Mouse (Mus musculus) embryonic facial prominence, embryonic 11.5 days (tissue): ENCODE results near the gene Scaf8. TPM values are rescaled to one million over a fixed set of nuclear protein-coding genes. Genes with fewer than 3 reads are reported as not detected.

Experiments
- ATAC-seq: fragments of 200-750 bp; cut with Nextera tagmentation; replicated peaks from 2 replicates; pipeline ENCODE4 v1.8.0; 2017; ENCODE audit warnings: low read depth; ENCODE audit not compliant: insufficient number of reproducible peaks, low FRiP score, low TSS enrichment
- DNase-seq: peaks from one replicate; pipeline ENCODE4 v3.0.0-alpha.2; 2015; ENCODE audit warnings: low spot score
- H3K27ac ChIP-seq: fragments of 300-500 bp; sonication (generic); replicated peaks from 2 replicates; pipeline ENCODE4 v1.5.1; 2014; ENCODE audit warnings: mild to moderate bottlenecking, low read depth, low read length, control low read depth
- H3K27me3 ChIP-seq: fragments of 300-500 bp; sonication (generic); 2 replicates; pipeline ENCODE4 v1.6.1; 2014; ENCODE audit warnings: mild to moderate bottlenecking, low read length, moderate library complexity, mixed read lengths; ENCODE audit not compliant: control insufficient read depth, insufficient read depth
- H3K36me3 ChIP-seq: fragments of 300-500 bp; sonication (generic); replicated peaks from 2 replicates; pipeline ENCODE4 v1.6.1; 2014; ENCODE audit warnings: low read depth, mild to moderate bottlenecking, low read length, moderate library complexity, mixed read lengths; ENCODE audit not compliant: control insufficient read depth, insufficient read depth
- H3K4me1 ChIP-seq: fragments of 300-500 bp; sonication (generic); 2 replicates; pipeline ENCODE4 v1.6.1; 2014; ENCODE audit warnings: low read length, mixed read lengths; ENCODE audit not compliant: control insufficient read depth, insufficient read depth
- H3K4me2 ChIP-seq: fragments of 300-500 bp; sonication (generic); 2 replicates; pipeline ENCODE4 v1.6.1; 2014; ENCODE audit warnings: low read depth, mild to moderate bottlenecking, control low read depth, low read length, moderate library complexity
- H3K4me3 ChIP-seq: fragments of 300-500 bp; sonication (generic); 2 replicates; pipeline ENCODE4 v1.5.1; 2014; ENCODE audit warnings: low read depth, low read length, control low read depth
- H3K9ac ChIP-seq: fragments of 300-500 bp; sonication (generic); replicated peaks from 2 replicates; pipeline ENCODE4 v1.6.1; 2014; ENCODE audit warnings: mild to moderate bottlenecking, control low read depth, low read length
- H3K9me3 ChIP-seq: fragments of 300-500 bp; sonication (generic); replicated peaks from 2 replicates; pipeline ENCODE4 v1.6.1; 2016; ENCODE audit warnings: mild to moderate bottlenecking, low read length, inconsistent platforms, mixed read lengths; ENCODE audit not compliant: control insufficient read depth
- WGBS: fragments of 180-500 bp; shearing (Covaris S2); extraction: QIAGEN DNeasy Blood & Tissue Kit; methylation state at CpG from one replicate; pipeline ENCODE4 v1.1.7; 2014; 5-methylcytosine and 5-hydroxymethylcytosine counted together
- polyA plus RNA-seq: library from polyadenylated mRNA; unstranded; fragments of >200 nt; fragmentation: Nextera tagmentation; extraction: Ambion mirVana; gene quantifications from 2 replicates; pipeline ENCODE4 v1.2.1, GENCODE M21; 2014

Gene Scaf8
- polyA plus RNA-seq, 1 experiment from 2014 or later = 28.5 TPM

- ATAC-seq (no peak), DNase-seq (no peak)
- Histone ChIP-seq H3K4me2 (no peak overlapping the region), H3K27me3 (no peaks in the 10 kb centered on the region), H3K9me3 (no peaks in the 10 kb centered on the region), H3K36me3 (no peaks in the 10 kb centered on the region), H3K4me1 (no peaks in the 10 kb centered on the region), H3K27ac (no peak overlapping the region), H3K4me3 (no peak overlapping the region), H3K9ac (no peak overlapping the region)
- WGBS = 94% methylated on average over 2 of the region's 2 CpGs
Observed at GRCm38 (mm10) chr17:3214852-3215251, 100.1 kb downstream of the Scaf8 start.

- ATAC-seq (no peak), DNase-seq (no peak)
- H3K36me3 ChIP-seq = no peaks in the 10 kb centered on the region
- H3K27ac ChIP-seq = no peak overlapping the region
- H3K9ac ChIP-seq = no peak overlapping the region
- 87% methylated on average over 5 of the region's 5 CpGs for WGBS
- no peak overlapping the region for H3K4me2 ChIP-seq
- no peaks in the 10 kb centered on the region for H3K4me1 ChIP-seq
- H3K27me3 ChIP-seq = no peaks in the 10 kb centered on the region
- no peaks in the 10 kb centered on the region for H3K9me3 ChIP-seq
- H3K4me3 ChIP-seq = no peak overlapping the region
Observed at GRCm38 (mm10) chr17:3217023-3217422, 102.3 kb downstream of the Scaf8 start.

GRCm38 (mm10) chr17:3218364-3218763 lies 103.6 kb downstream of the Scaf8 start:
- 92% methylated on average over 7 of the region's 7 CpGs for WGBS
- Histone ChIP-seq H3K9me3 (no peaks in the 10 kb centered on the region), H3K36me3 (no peaks in the 10 kb centered on the region), H3K27me3 (no peaks in the 10 kb centered on the region), H3K4me2 (no peak overlapping the region), H3K4me1 (no peaks in the 10 kb centered on the region), H3K27ac (no peak overlapping the region), H3K4me3 (no peak overlapping the region), H3K9ac (no peak overlapping the region)
- ATAC-seq (no peak), DNase-seq (no peak)

DNA sequence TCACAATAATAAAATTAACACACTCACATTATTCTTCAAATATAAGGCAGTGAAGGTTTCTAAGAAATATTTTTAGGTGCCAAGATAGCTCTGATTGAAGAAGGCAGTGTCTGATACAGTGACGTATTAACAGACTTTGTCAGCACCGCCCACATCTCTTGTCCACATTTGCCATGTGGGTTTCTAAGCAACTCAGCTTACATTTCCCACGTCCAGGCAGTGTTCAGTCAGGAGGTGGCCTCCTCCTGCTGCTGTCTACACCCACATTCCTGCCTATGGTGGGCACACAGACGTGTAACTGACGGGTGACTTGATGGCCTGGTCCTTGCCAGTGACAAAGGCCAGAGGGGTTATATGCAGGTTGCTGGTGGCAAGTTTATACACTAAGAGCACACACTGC lies 104.1 kb downstream of the Scaf8 start:
- Histone ChIP-seq H3K27me3 (no peaks in the 10 kb centered on the region), H3K4me1 (no peaks in the 10 kb centered on the region), H3K36me3 (no peaks in the 10 kb centered on the region), H3K9me3 (no peaks in the 10 kb centered on the region), H3K4me3 (no peak overlapping the region), H3K4me2 (no peak overlapping the region), H3K27ac (no peak overlapping the region), H3K9ac (no peak overlapping the region)
- ATAC-seq = no peak
- 66% methylated on average over 5 of the region's 5 CpGs for WGBS
- no peak for DNase-seq

DNA sequence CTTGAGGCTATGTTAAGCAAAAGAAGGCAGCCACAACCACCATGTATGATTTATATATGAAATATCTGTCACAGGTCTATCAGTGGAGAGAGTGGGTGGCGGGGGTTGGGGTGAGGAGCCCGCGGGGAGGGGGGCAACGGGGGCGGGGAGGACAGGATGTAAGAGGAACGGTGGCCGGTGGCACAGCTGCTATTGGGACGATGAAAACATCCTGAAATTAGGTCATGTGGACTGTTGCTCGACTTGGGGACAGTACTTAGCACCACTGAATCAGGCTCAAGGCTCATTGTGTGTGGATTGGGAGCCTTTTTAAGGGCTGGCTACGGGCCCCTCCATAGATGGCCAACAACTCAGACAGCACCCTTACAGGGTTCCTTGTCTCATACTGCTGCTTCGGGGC lies 105.4 kb downstream of the Scaf8 start:
- H3K9me3 ChIP-seq = no peaks in the 10 kb centered on the region
- ATAC-seq (no peak), DNase-seq (no peak)
- H3K4me3 ChIP-seq = no peak overlapping the region
- H3K36me3 ChIP-seq = no peaks in the 10 kb centered on the region
- no peak overlapping the region for H3K27ac ChIP-seq
- no peak overlapping the region for H3K9ac ChIP-seq
- WGBS = 67% methylated on average over 11 of the region's 11 CpGs
- H3K27me3 ChIP-seq = no peaks in the 10 kb centered on the region
- H3K4me2 ChIP-seq = no peak overlapping the region
- H3K4me1 ChIP-seq = no peaks in the 10 kb centered on the region

DNA sequence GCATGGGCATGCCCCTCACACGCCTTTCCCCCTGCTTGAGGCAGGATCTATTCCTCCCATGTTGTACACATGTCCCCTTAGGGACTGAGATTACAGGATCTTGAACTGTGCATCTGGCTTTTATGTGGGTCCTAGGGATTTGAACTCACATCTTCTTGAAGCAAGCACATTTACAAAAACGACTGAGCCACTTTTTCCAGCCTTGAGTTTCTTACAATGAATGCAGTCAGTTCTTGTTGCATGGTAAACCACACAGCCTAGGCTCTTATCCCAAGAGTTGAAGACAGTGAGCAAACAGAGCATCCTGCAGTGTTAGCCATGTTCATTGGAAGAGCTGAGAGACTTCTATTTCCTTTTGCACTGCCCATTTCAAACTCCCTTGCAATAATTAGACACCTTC lies 108.3 kb downstream of the Scaf8 start:
- H3K9me3 ChIP-seq = no peaks in the 10 kb centered on the region
- H3K27ac ChIP-seq = no peak overlapping the region
- no peak overlapping the region for H3K4me2 ChIP-seq
- H3K4me1 ChIP-seq = no peaks in the 10 kb centered on the region
- WGBS = 72% methylated on average over 2 of the region's 2 CpGs
- H3K9ac ChIP-seq = no peak overlapping the region
- DNase-seq (no peak), ATAC-seq (no peak)
- no peak overlapping the region for H3K4me3 ChIP-seq
- no peaks in the 10 kb centered on the region for H3K36me3 ChIP-seq
- no peaks in the 10 kb centered on the region for H3K27me3 ChIP-seq

GRCm38 (mm10) chr17:3223721-3224120 lies 108.9 kb downstream of the Scaf8 start:
- no peaks in the 10 kb centered on the region for H3K4me1 ChIP-seq
- ATAC-seq = no peak
- no peak overlapping the region for H3K27ac ChIP-seq
- DNase-seq = no peak
- no peak overlapping the region for H3K9ac ChIP-seq
- H3K27me3 ChIP-seq = no peaks in the 10 kb centered on the region
- no peak overlapping the region for H3K4me2 ChIP-seq
- H3K9me3 ChIP-seq = no peaks in the 10 kb centered on the region
- H3K36me3 ChIP-seq = no peaks in the 10 kb centered on the region
- H3K4me3 ChIP-seq = no peak overlapping the region
- WGBS = 81% methylated on average over 3 of the region's 3 CpGs

- ATAC-seq (peak; percentile 84; the same call in 1 of the 2 replicates), DNase-seq (peak; percentile 86)
- no peaks in the 10 kb centered on the region for H3K36me3 ChIP-seq
- no peak overlapping the region for H3K9ac ChIP-seq
- no peak overlapping the region for H3K4me2 ChIP-seq
- 72% methylated on average over 4 of the region's 4 CpGs for WGBS
- no peaks in the 10 kb centered on the region for H3K4me1 ChIP-seq
- H3K27me3 ChIP-seq = no peaks in the 10 kb centered on the region
- no peak overlapping the region for H3K4me3 ChIP-seq
- no peak overlapping the region for H3K27ac ChIP-seq
- no peaks in the 10 kb centered on the region for H3K9me3 ChIP-seq
Observed at GRCm38 (mm10) chr17:3224383-3225106, 109.8 kb downstream of the Scaf8 start.
